Mouse (Mus musculus) leukemia stem cell, adult 10-12 weeks (primary cell): Measurements from ENCODE around the gene Olfr1122. TPM values are rescaled to one million over a fixed set of nuclear protein-coding genes. Genes with fewer than 3 reads are reported as not detected.

Experiments
- polyA plus RNA-seq: library from polyadenylated mRNA; stranded (reverse); fragments of >175 nt; gene quantifications from 2 replicates; pipeline ENCODE4 v1.2.3, GENCODE M21; 2012; ENCODE audit warnings: low replicate concordance

The Olfr1122 gene
- polyA plus RNA-seq, result not detected in 2 replicates

DNA sequence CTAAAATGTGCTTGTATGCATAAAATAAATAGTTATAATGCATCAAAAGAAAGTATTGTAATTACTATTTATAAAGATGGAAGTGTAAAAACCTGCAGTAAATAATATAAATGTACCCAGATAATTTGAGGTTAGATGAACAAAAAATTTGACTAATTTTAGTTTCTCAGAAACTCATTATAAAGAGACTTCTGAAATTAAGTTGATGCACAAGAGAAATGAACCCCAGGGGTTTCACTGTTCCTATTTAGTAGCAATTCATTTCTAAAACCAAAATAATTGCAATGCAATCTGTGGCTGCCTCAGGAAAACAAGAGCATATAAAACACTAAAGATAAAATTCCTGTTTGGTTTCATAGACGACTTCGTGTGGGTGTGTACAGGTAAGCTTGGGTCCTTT is at the start of gene Olfr1122:
Olfr1122 (plus strand) TSS at position 301 of the 400 bp plus-strand sequence.

DNA sequence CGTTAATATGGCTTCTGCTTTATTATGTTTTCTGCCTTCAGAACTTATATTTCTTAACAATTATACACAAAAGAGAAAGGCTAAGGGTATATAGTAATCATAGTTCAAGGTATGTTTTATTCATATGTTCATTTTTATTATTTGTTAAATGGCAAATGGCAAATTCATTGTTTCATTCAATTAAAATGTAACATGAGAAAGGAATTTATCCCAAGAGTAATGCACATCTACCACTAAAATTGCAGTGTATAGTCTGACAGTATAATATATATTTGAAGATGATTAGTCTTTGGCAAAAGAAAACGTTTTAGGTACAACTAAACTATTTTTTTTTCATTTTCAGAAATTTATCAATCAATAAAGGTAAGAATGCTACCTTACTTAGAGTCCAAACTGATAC is 31.1 kb upstream of the Olfr1122 start, which contains the start of gene Olfr1120:
Olfr1120 (plus strand) TSS at position 301 of the 400 bp plus-strand sequence.

DNA sequence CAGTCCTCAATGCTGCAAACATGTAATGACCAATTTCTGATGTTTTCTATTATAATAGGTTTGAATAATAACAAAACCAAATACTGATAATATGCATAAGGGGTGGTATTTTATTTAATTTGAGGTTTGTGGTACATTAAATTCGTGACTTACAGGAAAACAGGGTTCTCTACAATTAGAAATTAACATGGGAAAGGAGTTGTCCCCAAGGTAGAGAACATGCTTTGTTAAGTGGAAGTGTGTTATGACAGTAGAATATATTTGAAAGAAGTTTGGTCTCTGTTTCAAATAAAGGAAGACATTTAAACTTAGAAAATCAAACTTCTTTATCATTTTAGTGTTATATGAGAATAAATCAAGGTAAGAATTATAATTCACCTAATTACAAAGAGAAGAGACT is 16.1 kb upstream of the Olfr1122 start, which contains the start of gene Olfr1121:
Olfr1121 (plus strand) TSS at position 301 of the 400 bp plus-strand sequence.

DNA sequence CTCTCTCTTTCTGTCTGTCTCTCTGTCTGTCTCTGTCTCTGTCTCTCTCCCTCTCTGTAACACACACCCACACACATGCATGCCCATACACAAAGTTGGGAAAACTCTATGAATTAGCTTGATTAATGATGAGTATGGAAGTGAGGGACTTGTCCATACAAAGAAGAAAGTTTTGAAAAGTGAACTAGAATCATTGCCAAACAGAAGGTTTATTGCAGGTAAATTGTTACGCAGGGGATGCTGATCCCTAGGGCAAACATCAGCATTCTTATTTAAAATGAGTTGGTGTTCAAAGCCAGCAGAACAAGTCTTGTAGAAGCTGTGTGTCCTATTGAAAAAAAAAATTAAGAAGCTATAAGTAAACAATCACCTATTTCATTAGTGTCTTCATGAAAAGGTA is 30.7 kb downstream of the Olfr1122 start, which contains the start of gene Olfr1123:
Olfr1123 (plus strand) TSS at position 301 of the 400 bp plus-strand sequence.

DNA sequence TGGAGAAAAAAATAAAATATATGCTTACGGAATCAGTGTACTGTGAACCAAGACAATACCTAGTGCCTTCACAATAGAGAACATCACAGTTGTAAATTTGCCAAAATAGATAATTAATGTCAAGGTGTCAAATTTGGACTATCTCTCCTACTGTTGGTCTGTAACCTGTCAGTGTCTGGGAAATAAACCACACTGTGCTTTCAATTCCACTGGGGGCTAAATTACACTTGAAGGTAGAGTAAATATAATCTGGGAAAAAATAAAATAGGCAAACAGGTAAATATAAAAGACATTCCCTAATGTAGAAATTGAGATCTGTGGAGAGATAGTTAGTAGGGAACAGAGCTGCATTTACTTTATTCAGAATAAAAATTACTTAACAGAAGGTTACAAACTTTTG is 44.3 kb downstream of the Olfr1122 start, which contains the start of gene Olfr1124:
Olfr1124 (plus strand) TSS at position 301 of the 400 bp plus-strand sequence.

Other genes with a start within 250 kb of the Olfr1122 start
- 0.09 TPM in 1 of 2 replicates, not detected in the other for gene Olfr1110, start 245.5 kb upstream of the Olfr1122 start, polyA plus RNA-seq
- gene Olfr1111, start 233.2 kb upstream of the Olfr1122 start, polyA plus RNA-seq, result not detected in 2 replicates
- gene Olfr1112, start 198.1 kb upstream of the Olfr1122 start, polyA plus RNA-seq, result not detected in 2 replicates
- not detected in 2 replicates for gene Olfr1113, start 176.9 kb upstream of the Olfr1122 start, polyA plus RNA-seq
- gene Olfr1115, start 137.8 kb upstream of the Olfr1122 start, polyA plus RNA-seq, result not detected in 2 replicates
- gene Olfr1116, start 118.3 kb upstream of the Olfr1122 start, polyA plus RNA-seq, result 0.02 TPM in 1 of 2 replicates, not detected in the other
- gene Olfr1118, start 78.3 kb upstream of the Olfr1122 start, polyA plus RNA-seq, result 0.03 TPM in 1 of 2 replicates, not detected in the other
- not detected in 2 replicates for gene Olfr1120, start 31.0 kb upstream of the Olfr1122 start, polyA plus RNA-seq
- gene Olfr1121, start 16.0 kb upstream of the Olfr1122 start, polyA plus RNA-seq, result not detected in 2 replicates
- gene Olfr1123, start 30.8 kb downstream of the Olfr1122 start, polyA plus RNA-seq, result not detected in 2 replicates
- not detected in 2 replicates for gene Olfr1124, start 44.4 kb downstream of the Olfr1122 start, polyA plus RNA-seq
- not detected in 2 replicates for gene Olfr1126, start 68.1 kb downstream of the Olfr1122 start, polyA plus RNA-seq
- not detected in 2 replicates for gene Pramel7, start 111.2 kb downstream of the Olfr1122 start, polyA plus RNA-seq
- not detected in 2 replicates for gene Pramel6, start 120.7 kb downstream of the Olfr1122 start, polyA plus RNA-seq
- not detected in 2 replicates for gene Olfr153, start 145.9 kb downstream of the Olfr1122 start, polyA plus RNA-seq
- gene Olfr1128, start 159.7 kb downstream of the Olfr1122 start, polyA plus RNA-seq, result not detected in 2 replicates
- not detected in 2 replicates for gene Olfr1129, start 188.1 kb downstream of the Olfr1122 start, polyA plus RNA-seq
- 0.07 TPM in 1 of 2 replicates, not detected in the other for gene Olfr1130, start 220.4 kb downstream of the Olfr1122 start, polyA plus RNA-seq
- gene Olfr1131, start 241.3 kb downstream of the Olfr1122 start, polyA plus RNA-seq, result not detected in 2 replicates